Comparison of ENCODE assay signal across 16 mouse cellular contexts in the genomic region with DNA sequence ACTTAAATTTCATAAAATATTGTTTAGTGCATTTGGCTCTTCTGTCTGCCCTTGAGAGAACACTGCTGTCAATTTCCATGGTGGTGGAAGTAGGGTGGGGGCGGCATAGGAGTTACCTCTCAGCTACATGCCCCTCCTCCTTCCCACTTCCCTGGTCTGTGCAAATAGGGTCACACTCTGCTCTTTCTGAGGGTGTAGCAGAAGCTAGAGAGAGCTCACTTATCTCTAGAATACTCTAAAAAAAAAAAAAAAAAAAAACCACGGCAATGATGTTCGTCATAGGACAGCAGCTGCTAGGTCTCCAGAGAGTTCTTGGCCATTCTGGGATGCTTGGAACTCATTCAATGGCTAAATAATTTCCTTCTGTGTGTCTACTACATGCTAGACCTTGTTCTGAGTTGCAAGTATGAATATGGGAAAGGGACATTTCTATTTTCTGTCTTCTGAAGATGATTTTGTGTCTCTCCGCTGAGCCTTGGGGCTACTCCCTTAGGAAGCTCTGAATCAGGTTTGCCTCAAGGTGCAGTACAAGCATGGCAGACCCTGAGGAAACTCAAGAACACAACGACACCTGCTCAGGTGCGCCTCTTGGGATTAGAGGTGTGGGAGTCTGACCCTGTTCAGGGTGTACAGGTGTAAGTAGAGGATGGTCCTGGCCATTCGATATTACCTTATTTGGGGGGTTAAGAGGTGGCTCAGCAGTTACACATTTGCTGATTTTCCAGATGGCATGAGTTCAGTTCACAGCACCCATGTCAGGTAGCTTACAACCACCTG. TPM values are rescaled to one million over a fixed set of nuclear protein-coding genes. Genes with fewer than 3 reads are reported as not detected.
"Had no signal": no experiment of that assay in that cellular context is flagged by ENCODE, and none has a peak within 500 bp of the region (broad histone marks: within the 10 kb centered on the region; RNA-seq: fewer than 3 reads in every experiment).

No protein-coding gene starts in this region.

- H3K27ac ChIP-seq: kidney, postnatal 0 days; left cerebral cortex, adult 2 months; liver, embryonic 13.5 days had no signal

- H3K4me3 ChIP-seq: left cerebral cortex, adult 2 months; liver, embryonic 13.5 days had no signal

- H3K36me3 ChIP-seq: liver, embryonic 13.5 days had no signal

- H3K9ac ChIP-seq: liver, embryonic 13.5 days had no signal

- H3K4me1 ChIP-seq: liver, embryonic 13.5 days had no signal

- DNase-seq: kidney, postnatal 36 days; layer of hippocampus, postnatal 36 days; liver, embryonic 13.5 days; lung, adult 2 months; lung, postnatal 14 days; lung, postnatal 4 days; midbrain, embryonic 14.5 days; right cerebral cortex, postnatal 14 days; right cerebral cortex, postnatal 4 days; spleen, adult 18-20 months; thymus, adult 18-20 months; thymus, postnatal 36 days had no signal

- H3K27me3 ChIP-seq: liver, embryonic 13.5 days had no signal

- H3K4me2 ChIP-seq: liver, embryonic 13.5 days; midbrain, embryonic 11.5 days had no signal

- H3K9me3 ChIP-seq: liver, embryonic 13.5 days had no signal

RNA-seq across cellular contexts. Expression of a gene that starts 28.3 kb away (rescaled TPM):
- total RNA-seq: megakaryocyte-erythroid progenitor cell, adult 5-6 weeks had no signal
- polyA plus RNA-seq: liver, embryonic 13.5 days had no signal
